Mouse (Mus musculus): Measurements from ENCODE around the gene Lrrc51.

GRCm38 (mm10) chr7:101939758-101940157 is 6.1 kb upstream of the Lrrc51 start:
- TF ChIP-seq POLR2A (IDR thresholded peaks at IDR 0.05; ENCODE audit: low read depth, low read length), result no peak
- no peak for TF ChIP-seq CTCF (IDR thresholded peaks at IDR 0.05; ENCODE audit: extremely low read depth, insufficient read length, insufficient replicate concordance, low read depth, low read length)
